Mouse (Mus musculus): Measurements from ENCODE around the gene Knop1.

- TF ChIP-seq CTCF (IDR thresholded peaks at IDR 0.05 in 2 of 3, conservative IDR thresholded peaks at IDR 0.05 in 1 of 3; ENCODE audit: control insufficient read depth in 1 of 3, insufficient read depth in 1 of 3, low read depth in 2 of 3, low read length in 3 of 3, poor library complexity in 1 of 3, severe bottlenecking in 1 of 3) (no peak), EP300 (IDR thresholded peaks at IDR 0.05; ENCODE audit: low read depth in 1 of 2, low read length in 2 of 2) (no peak), POLR2A (IDR thresholded peaks at IDR 0.05; ENCODE audit: control insufficient read depth in 1 of 2, insufficient read depth in 1 of 2, low read depth in 1 of 2, low read length in 2 of 2, poor library complexity in 1 of 2) (no peak), NELFE (IDR thresholded peaks at IDR 0.05; ENCODE audit: low read depth, low read length) (no peak), KAT2A (conservative IDR thresholded peaks at IDR 0.05; ENCODE audit: low read depth, low read length) (no peak), CHD2 (IDR thresholded peaks at IDR 0.05; ENCODE audit: low read length) (no peak), TBP (IDR thresholded peaks at IDR 0.05; ENCODE audit: low read depth, low read length) (no peak), MAZ (IDR thresholded peaks at IDR 0.05; ENCODE audit: low read depth, low read length) (no peak), ETS1 (IDR thresholded peaks at IDR 0.05; ENCODE audit: low read depth, low read length) (no peak)
Observed at GRCm38 (mm10) chr7:118850676-118851290, 5.3 kb downstream of the Knop1 start.
